Mouse (Mus musculus) intestine, postnatal 0 days (tissue): Measurements from ENCODE around the gene AC170998.1. TPM values are rescaled to one million over a fixed set of nuclear protein-coding genes. Genes with fewer than 3 reads are reported as not detected.
"Not testable (repeated sequence)": the region's sequence is repeated elsewhere in the genome, so short reads cannot be mapped to it uniquely, and the experiment has no call there.

Experiments
- ATAC-seq: fragments of 200-750 bp; cut with Nextera tagmentation; 2 replicates; pipeline ENCODE4 v1.8.0; 2017; ENCODE audit warnings: mild to moderate bottlenecking, moderate TSS enrichment, moderate library complexity
- H3K27ac ChIP-seq: fragments of 300-500 bp; sonication (generic); 2 replicates; pipeline ENCODE4 v1.5.1; 2014; ENCODE audit warnings: mild to moderate bottlenecking, low read depth, low read length, moderate library complexity
- H3K27me3 ChIP-seq: fragments of 300-500 bp; sonication (generic); replicated peaks from 2 replicates; pipeline ENCODE4 v1.6.1; 2014; ENCODE audit warnings: low read length, mixed read lengths; ENCODE audit not compliant: control insufficient read depth, insufficient read depth
- H3K36me3 ChIP-seq: fragments of 300-500 bp; sonication (generic); 2 replicates; pipeline ENCODE4 v1.6.1; 2014; ENCODE audit warnings: mild to moderate bottlenecking, moderate library complexity; ENCODE audit not compliant: control insufficient read depth, insufficient read depth
- H3K4me1 ChIP-seq: fragments of 300-500 bp; sonication (generic); replicated peaks from 2 replicates; pipeline ENCODE4 v1.6.1; 2014; ENCODE audit warnings: antibody characterized with exemption, low read length, mixed read lengths; ENCODE audit not compliant: control insufficient read depth, insufficient read depth
- H3K4me2 ChIP-seq: fragments of 300-500 bp; sonication (generic); replicated peaks from 2 replicates; pipeline ENCODE4 v1.6.1; 2014; ENCODE audit warnings: low read depth, mild to moderate bottlenecking, moderate library complexity
- H3K4me3 ChIP-seq: fragments of 300-500 bp; sonication (generic); 2 replicates; pipeline ENCODE4 v1.5.1; 2014; ENCODE audit warnings: low read depth, low read length
- H3K9ac ChIP-seq: fragments of 300-500 bp; sonication (generic); 2 replicates; pipeline ENCODE4 v1.6.1; 2014; ENCODE audit warnings: mild to moderate bottlenecking, low read depth, low read length
- H3K9me3 ChIP-seq: fragments of 300-500 bp; sonication (generic); 2 replicates; pipeline ENCODE4 v1.6.1; 2016; ENCODE audit warnings: mixed run types; ENCODE audit not compliant: control insufficient read depth
- CTCF ChIP-seq: sonication (generic); IDR thresholded peaks from 2 replicates; pipeline ENCODE4 v1.5.1; 2016; ENCODE audit warnings: low read depth, mild to moderate bottlenecking, control low read depth, antibody characterized with exemption, moderate library complexity
- WGBS: fragments of 180-500 bp; shearing (Covaris S2); extraction: QIAGEN DNeasy Blood & Tissue Kit; methylation state at CpG from one replicate; pipeline ENCODE4 v1.1.7; 2014; 5-methylcytosine and 5-hydroxymethylcytosine counted together
- polyA plus RNA-seq: library from polyadenylated mRNA; unstranded; fragments of >200 nt; fragmentation: Nextera tagmentation; extraction: Ambion mirVana; gene quantifications from 2 replicates; pipeline ENCODE4 v1.2.1, GENCODE M21; 2015

Gene AC170998.1
- polyA plus RNA-seq, 1 experiment from 2014 or later: 1.5 TPM

DNA sequence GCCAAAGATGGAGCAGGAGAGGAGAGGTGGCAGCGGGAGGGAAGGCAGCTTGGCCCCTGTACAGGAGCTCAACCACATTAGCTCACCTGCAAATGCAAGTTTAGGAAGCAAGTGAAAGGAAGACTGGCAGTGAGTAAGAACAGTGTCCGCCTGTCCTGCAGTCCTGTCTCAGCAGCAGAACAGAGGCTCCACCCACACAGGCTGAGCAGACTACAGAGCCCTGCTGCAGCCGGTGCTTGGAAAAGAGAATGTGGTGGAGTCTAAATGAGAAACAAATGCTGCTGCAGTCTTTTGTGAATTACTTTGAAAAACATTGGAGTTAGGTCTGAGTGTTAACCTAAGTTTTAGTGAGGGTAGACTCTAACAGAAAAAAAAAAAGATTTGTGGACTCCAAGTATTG is 8.3 kb upstream of the AC170998.1 start:
- H3K4me2 ChIP-seq: no peak overlapping the region

DNA sequence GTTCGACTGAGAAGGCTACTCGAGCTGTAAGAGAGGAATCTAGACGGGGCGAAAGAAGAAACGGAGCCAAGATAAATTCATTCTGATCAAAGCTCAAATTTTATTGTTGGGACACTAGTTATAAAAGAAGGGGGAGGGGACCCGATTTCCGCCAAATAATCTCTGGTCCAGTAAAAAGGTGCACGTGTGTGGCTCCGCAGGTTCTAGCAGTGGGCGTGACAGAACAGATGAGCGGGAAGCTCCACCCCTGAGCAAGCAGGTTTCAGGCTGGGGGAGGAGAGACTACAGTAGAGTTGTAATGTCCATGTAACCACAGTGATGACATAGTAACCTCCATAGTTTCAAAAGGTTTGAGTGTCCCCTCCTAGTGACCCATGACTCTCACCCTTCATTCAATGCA is 1.6 kb downstream of the AC170998.1 start:
- H3K27me3 ChIP-seq, H3K9me3 ChIP-seq, H3K4me2 ChIP-seq, H3K27ac ChIP-seq, H3K9ac ChIP-seq, H3K4me1 ChIP-seq, H3K4me3 ChIP-seq, ATAC-seq: not testable (repeated sequence)
- peaks cover 77% of the 10 kb centered on the region for H3K36me3 ChIP-seq
- WGBS: 57% methylated on average over 11 of the region's 11 CpGs

More for the DNA sequence above, 8.3 kb upstream of the AC170998.1 start:
- Histone ChIP-seq H3K9me3 (no peaks in the 10 kb centered on the region), H3K27ac (no peak overlapping the region), H3K27me3 (no peaks in the 10 kb centered on the region), H3K9ac (no peak overlapping the region), H3K36me3 (peaks cover 75% of the 10 kb centered on the region), H3K4me3 (no peak overlapping the region), H3K4me1 (no peaks in the 10 kb centered on the region)
- WGBS: 65% methylated on average over 3 of the region's 3 CpGs
- ATAC-seq: no peak
- TF ChIP-seq CTCF: no peak

DNA sequence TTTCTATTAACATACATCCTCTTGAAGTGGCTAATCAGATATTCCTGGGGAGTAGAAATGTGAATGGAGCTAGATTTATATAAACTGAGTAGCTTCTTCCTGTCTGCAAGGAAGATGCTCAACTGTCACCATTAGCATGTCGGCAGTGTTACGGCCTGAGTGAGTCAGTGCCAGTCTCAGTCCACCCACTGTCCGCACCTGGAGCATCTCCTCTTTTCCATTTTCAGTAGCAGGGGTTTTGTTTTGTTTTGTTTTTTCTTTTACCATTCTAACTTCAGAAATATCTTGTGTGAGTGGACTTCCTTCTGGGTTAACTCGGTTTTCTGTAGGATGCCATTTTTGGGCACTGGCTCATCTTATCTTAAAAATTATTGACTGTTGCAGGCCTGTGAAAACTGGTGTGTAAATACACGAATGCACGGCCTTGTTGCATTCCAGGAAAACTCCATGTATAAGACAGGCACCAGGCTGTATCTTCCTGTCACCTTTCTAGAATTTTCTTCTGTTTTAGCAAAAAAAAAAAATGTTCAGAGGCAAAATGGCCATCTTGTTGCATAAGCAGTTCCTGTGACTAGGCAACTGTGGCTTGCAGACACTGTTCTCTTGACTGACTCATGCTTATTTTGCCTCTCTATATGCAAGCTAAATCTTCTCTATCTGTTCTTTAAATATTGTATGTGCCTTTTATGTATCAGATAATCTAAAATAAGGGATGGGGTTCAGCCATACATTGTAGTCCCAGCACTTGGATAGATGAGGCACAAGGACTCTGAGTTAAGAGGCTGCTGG is 9.6 kb downstream of the AC170998.1 start:
- 80% methylated on average over 6 of the region's 6 CpGs for WGBS

DNA sequence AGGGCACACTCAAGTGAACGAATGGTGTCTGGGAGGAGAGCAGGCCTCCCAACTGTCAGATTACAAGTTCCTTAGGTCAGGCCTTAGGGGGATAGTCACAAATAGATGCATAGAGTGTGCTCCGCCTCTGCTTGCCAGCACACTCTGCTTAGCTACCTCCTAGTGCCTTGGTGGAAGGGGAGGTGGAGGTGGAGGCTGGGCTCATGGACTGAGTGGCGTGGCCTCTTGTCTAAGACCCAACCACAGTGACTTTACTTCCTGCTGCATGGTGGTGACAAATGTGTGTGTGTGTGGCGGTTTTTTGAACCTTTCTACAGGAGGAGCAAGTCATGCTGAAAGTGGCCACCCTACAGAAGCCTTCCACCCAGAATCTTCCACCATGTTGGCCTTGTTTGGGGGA is 10.6 kb downstream of the AC170998.1 start:
- Histone ChIP-seq H3K27me3 (no peaks in the 10 kb centered on the region), H3K4me2 (no peak overlapping the region), H3K9me3 (no peaks in the 10 kb centered on the region), H3K9ac (no peak overlapping the region), H3K36me3 (peaks cover 61% of the 10 kb centered on the region), H3K27ac (no peak overlapping the region), H3K4me3 (no peak overlapping the region), H3K4me1 (no peaks in the 10 kb centered on the region)
- ATAC-seq: no peak
- 75% methylated on average over 4 of the region's 4 CpGs for WGBS
- TF ChIP-seq CTCF: no peak

More for the DNA sequence above, 9.6 kb downstream of the AC170998.1 start:
- Histone ChIP-seq H3K27me3 (no peaks in the 10 kb centered on the region), H3K9ac (no peak overlapping the region), H3K4me3 (no peak overlapping the region), H3K4me2 (no peak overlapping the region), H3K9me3 (no peaks in the 10 kb centered on the region), H3K27ac (no peak overlapping the region), H3K36me3 (peaks cover 62% of the 10 kb centered on the region), H3K4me1 (no peaks in the 10 kb centered on the region)
- ATAC-seq: no peak
- TF ChIP-seq CTCF: no peak

DNA sequence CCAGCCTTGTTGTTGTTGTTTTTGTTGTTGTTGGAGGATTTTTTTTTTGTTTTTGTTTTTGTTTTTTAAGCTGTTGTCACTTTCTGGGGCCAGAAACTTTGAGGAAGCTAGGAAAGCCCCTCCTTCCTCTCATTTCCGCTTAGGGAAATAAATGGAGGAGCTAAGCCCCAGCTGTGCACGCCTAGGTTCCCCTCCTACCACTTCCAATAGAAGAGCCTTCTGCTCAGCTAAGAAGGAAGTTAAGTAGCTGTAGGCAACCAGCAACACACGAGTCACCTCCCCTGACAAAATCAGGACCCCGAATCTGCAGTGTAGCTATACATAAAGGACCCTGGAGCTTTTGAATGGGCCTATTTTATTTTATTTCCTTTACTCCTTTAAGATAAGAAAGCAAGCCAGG is 12.1 kb downstream of the AC170998.1 start:
- H3K9me3 ChIP-seq: no peaks in the 10 kb centered on the region
- H3K4me1 ChIP-seq: no peaks in the 10 kb centered on the region
- no peak for TF ChIP-seq CTCF
- 81% methylated on average over 4 of the region's 4 CpGs for WGBS
- no peak overlapping the region for H3K9ac ChIP-seq
- no peak overlapping the region for H3K4me2 ChIP-seq
- H3K4me3 ChIP-seq: no peak overlapping the region
- peaks cover 62% of the 10 kb centered on the region for H3K36me3 ChIP-seq
- H3K27me3 ChIP-seq: no peaks in the 10 kb centered on the region
- no peak for ATAC-seq
- no peak overlapping the region for H3K27ac ChIP-seq

DNA sequence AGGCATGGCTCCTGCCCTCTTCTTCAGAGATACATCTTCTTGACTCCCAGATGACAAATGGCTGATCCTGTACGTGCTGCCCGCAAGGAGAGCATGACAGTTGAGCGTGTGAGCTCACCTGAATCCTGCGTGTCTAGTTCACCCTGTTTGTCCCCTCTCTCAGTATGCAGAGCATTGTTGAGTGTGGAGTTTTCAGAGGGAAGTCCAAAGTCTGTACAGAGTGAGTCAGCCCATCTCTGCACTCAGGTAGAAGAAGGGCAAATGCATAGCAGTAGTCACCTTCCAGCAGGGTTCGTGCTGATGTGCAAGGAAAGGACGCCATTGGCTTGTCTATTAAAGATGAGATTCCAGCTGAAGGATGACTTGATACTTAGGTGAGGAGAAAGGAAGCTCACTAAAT is 13.4 kb downstream of the AC170998.1 start:
- Histone ChIP-seq H3K36me3 (peaks cover 68% of the 10 kb centered on the region), H3K4me3 (no peak overlapping the region), H3K4me1 (no peaks in the 10 kb centered on the region), H3K9ac (no peak overlapping the region), H3K27me3 (no peaks in the 10 kb centered on the region), H3K4me2 (no peak overlapping the region), H3K27ac (peak overlapping the region; percentile 22; the same call in 1 of the 2 replicates), H3K9me3 (no peaks in the 10 kb centered on the region)
- 65% methylated on average over 6 of the region's 6 CpGs for WGBS
- ATAC-seq: peak; percentile 79
- no peak for TF ChIP-seq CTCF
